Mouse (Mus musculus) brain, embryonic 14.5 days (tissue): ENCODE data around the gene Cxadr.

Experiments used
- CTCF ChIP-seq: fragments of 200-500 bp; IDR thresholded peaks from 2 replicates; pipeline ENCODE4 v1.5.1; 2012; ENCODE audit warnings: inconsistent platforms, mild to moderate bottlenecking, moderate library complexity, borderline replicate concordance; ENCODE audit not compliant: insufficient read depth, insufficient read length; ENCODE audit errors: extremely low read depth
- POLR2A ChIP-seq: fragments of 200-500 bp; IDR thresholded peaks from 2 replicates; pipeline ENCODE4 v1.6.1; 2012; ENCODE audit warnings: mild to moderate bottlenecking, inconsistent platforms, borderline replicate concordance; ENCODE audit not compliant: poor library complexity, insufficient read depth, insufficient read length, severe bottlenecking; ENCODE audit errors: extremely low read depth

DNA sequence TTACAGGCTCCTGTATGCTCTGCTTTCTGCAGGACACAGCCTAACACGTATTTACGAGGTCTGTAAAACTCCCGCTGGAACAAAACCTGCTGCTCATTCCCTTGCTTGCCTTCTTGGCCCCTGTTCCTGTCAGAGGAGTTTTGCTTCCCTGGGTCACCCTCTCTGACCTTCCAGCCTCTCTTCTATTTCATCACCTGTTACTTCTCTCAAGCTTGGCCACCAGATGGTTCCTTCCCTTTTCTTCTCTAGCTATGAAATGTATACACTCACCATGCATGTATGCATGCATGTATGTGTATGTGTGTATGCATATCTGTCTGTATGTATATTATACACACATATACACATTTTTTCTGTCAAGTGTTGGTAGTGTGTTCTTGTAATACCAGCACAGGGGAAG lies 39.8 kb upstream of the Cxadr start:
- TF ChIP-seq POLR2A (no peak), CTCF (no peak)
